8 mouse cellular contexts compared by ENCODE assay signal in genomic region chr17:32992699-32993474, GRCm38 (mm10). TPM values are rescaled to one million over a fixed set of nuclear protein-coding genes. Genes with fewer than 3 reads are reported as not detected.
DNase-seq lines count a peak whose midpoint lies in the region; ATAC-seq lines count a peak whose summit lies in the region.

TSS of gene Zfp952 (plus strand) at chr17:32993129.

- intact Hi-C loops in heart, postnatal 14 days (cut with DNase I): loop anchor here (1.0 to 5.0 kb wide), 2 partner anchors 17 to 99 kb away; no protein-coding TSS in a partner anchor

- peak within 1 kb of the TSS; percentile 82 for H3K9ac ChIP-seq in forebrain, embryonic 14.5 days (ENCODE audit: low read length)
- peak within 1 kb of the TSS; percentile 59 for H3K9ac ChIP-seq in neural tube, embryonic 15.5 days (replicated peaks)

- no peaks in the 10 kb centered on the region for H3K9me3 ChIP-seq in forebrain, embryonic 14.5 days (replicated peaks; ENCODE audit: control insufficient read depth, low read length)
- no peaks in the 10 kb centered on the region for H3K9me3 ChIP-seq in neural tube, embryonic 15.5 days (replicated peaks)

- H3K4me2 ChIP-seq in forebrain, embryonic 14.5 days (ENCODE audit: low read length): peak within 1 kb of the TSS; percentile 77
- peak within 1 kb of the TSS; percentile 81 for H3K4me2 ChIP-seq in neural tube, embryonic 15.5 days

- ATAC-seq in forebrain, embryonic 14.5 days: peak; percentile 99
- ATAC-seq in neural tube, embryonic 15.5 days (ENCODE audit: low FRiP score): peak; percentile 99

- peak within 1 kb of the TSS; percentile 76 for H3K4me3 ChIP-seq in forebrain, embryonic 14.5 days (ENCODE audit: low read depth, low read length)
- peak within 1 kb of the TSS; percentile 54 for H3K4me3 ChIP-seq in neural tube, embryonic 15.5 days (replicated peaks)

- under 1% methylated on average over 21 of the region's 21 CpGs for whole genome bisulfite sequencing in forebrain, embryonic 14.5 days
- WGBS in neural tube, embryonic 15.5 days: under 1% methylated on average over 21 of the region's 21 CpGs

- peaks cover 9% of the 10 kb centered on the region for H3K36me3 ChIP-seq in forebrain, embryonic 14.5 days (ENCODE audit: control insufficient read depth, insufficient read depth, low read length)
- H3K36me3 ChIP-seq in neural tube, embryonic 15.5 days: peaks cover 30% of the 10 kb centered on the region

- peak within 1 kb of the TSS; percentile 81 for H3K27ac ChIP-seq in forebrain, embryonic 14.5 days (ENCODE audit: low read depth, low read length)
- peak within 1 kb of the TSS; percentile 80 for H3K27ac ChIP-seq in neural tube, embryonic 15.5 days (replicated peaks)

- DNase-seq in ES-CJ7 (ENCODE audit: low read depth, low spot score): peak; percentile 88
- peak; percentile 74 for DNase-seq in cerebellum, adult 11 months
- DNase-seq in forebrain, embryonic 14.5 days (ENCODE audit: low spot score): peak; percentile 97
- peak; percentile 80 to 89 for DNase-seq in heart, postnatal 14 days
- peak; percentile 94 for DNase-seq in layer of hippocampus, adult 11-12 months (ENCODE audit: low spot score)
- peak; percentile 87 to 89 for DNase-seq in lung, adult 18-20 months
- peak; percentile 81 for DNase-seq in testis, postnatal 14 days (ENCODE audit: low spot score)

- H3K4me1 ChIP-seq in forebrain, embryonic 14.5 days (ENCODE audit: control insufficient read depth, insufficient read depth, low read length): peaks cover 5% of the 10 kb centered on the region
- H3K4me1 ChIP-seq in neural tube, embryonic 15.5 days: peaks cover 17% of the 10 kb centered on the region

- H3K27me3 ChIP-seq in forebrain, embryonic 14.5 days (replicated peaks; ENCODE audit: control insufficient read depth, insufficient read depth, low read length): no peaks in the 10 kb centered on the region
- H3K27me3 ChIP-seq in neural tube, embryonic 15.5 days (replicated peaks): no peaks in the 10 kb centered on the region

RNA-seq across cellular contexts. Expression of gene Zfp952, which starts in this region (rescaled TPM):
- 17.5 and 20.0 TPM in 2 replicates for polyA plus RNA-seq in forebrain, embryonic 14.5 days (2014; fragmentation: Nextera tagmentation; extraction: Ambion mirVana)
- 1 to 10 TPM; 6.8 to 7.6 TPM for total RNA-seq in heart, postnatal 14 days (2021)
- 17.9 and 21.5 TPM in 2 replicates for polyA plus RNA-seq in neural tube, embryonic 15.5 days (2015; fragmentation: Nextera tagmentation; extraction: Ambion mirVana)

Comparison
In these comparisons a context has a peak if more than half of its experiments do, and no peak if none do; other contexts are left out.
1. Peak in every context shown above with its lines: DNase-seq, ATAC-seq, H3K4me3 ChIP-seq and H3K27ac ChIP-seq.